Mouse (Mus musculus) megakaryocyte, embryonic 14.5 days (primary cell): ENCODE data around the gene Ddx41. TPM values are rescaled to one million over a fixed set of nuclear protein-coding genes. Genes with fewer than 3 reads are reported as not detected.

ENCODE experiments used
- H3K27me3 ChIP-seq: replicated peaks from 2 replicates; pipeline ENCODE3; 2012; ENCODE audit warnings: inconsistent platforms
- H3K36me3 ChIP-seq: replicated peaks from 2 replicates; pipeline ENCODE3; 2012; ENCODE audit warnings: low read length, inconsistent platforms, mixed read lengths
- H3K4me1 ChIP-seq: 2 replicates; pipeline ENCODE4 v1.6.1; 2012; ENCODE audit warnings: inconsistent platforms
- H3K4me3 ChIP-seq: replicated peaks from 2 replicates; pipeline ENCODE3; 2012; ENCODE audit warnings: moderate library complexity, mild to moderate bottlenecking, inconsistent platforms
- H3K9me3 ChIP-seq: 2 replicates; pipeline ENCODE4 v1.6.1; 2012; ENCODE audit warnings: inconsistent platforms
- FLI1 ChIP-seq: IDR thresholded peaks from 2 replicates; pipeline ENCODE4 v1.6.1; 2012; ENCODE audit warnings: low read length, inconsistent platforms, mixed read lengths
- GATA1 ChIP-seq: IDR thresholded peaks from 3 replicates; pipeline ENCODE4 v1.6.1; 2012; ENCODE audit warnings: mixed read lengths, low read length, inconsistent platforms, borderline replicate concordance
- polyA plus RNA-seq: library from polyadenylated mRNA; stranded (reverse); fragments of >175 nt; gene quantifications from 2 replicates; pipeline ENCODE4 v1.2.3, GENCODE M21; 2012; ENCODE audit warnings: low replicate concordance; ENCODE audit not compliant: insufficient read depth

Gene Ddx41
- polyA plus RNA-seq, 1 experiment, result 49.7 TPM

GRCm38 (mm10) chr13:55482542-55482941 is 53.9 kb downstream of the Ddx41 start:
- H3K4me3 ChIP-seq, result no peak overlapping the region
- peaks cover 61% of the 10 kb centered on the region for H3K4me1 ChIP-seq
- H3K9me3 ChIP-seq, result peaks cover 5% of the 10 kb centered on the region
- no peak for TF ChIP-seq FLI1
- TF ChIP-seq GATA1, result no peak
- H3K27me3 ChIP-seq, result peaks cover 76% of the 10 kb centered on the region
- no peaks in the 10 kb centered on the region for H3K36me3 ChIP-seq

Other genes starting within 250 kb of the Ddx41 start
- 484 and 629 TPM in 2 replicates for gene Prelid1, start 216.2 kb downstream of the Ddx41 start, polyA plus RNA-seq
- gene Rab24, start 214.7 kb downstream of the Ddx41 start, polyA plus RNA-seq, result 23.5 and 94.6 TPM in 2 replicates
- 5.7 TPM in 1 of 2 replicates, not detected in the other for gene Mxd3, start 206.8 kb downstream of the Ddx41 start, polyA plus RNA-seq
- 59.9 and 62.1 TPM in 2 replicates for gene Lman2, start 173.9 kb downstream of the Ddx41 start, polyA plus RNA-seq
- 6.2 and 8.4 TPM in 2 replicates for gene Rgs14, start 166.9 kb downstream of the Ddx41 start, polyA plus RNA-seq
- not detected in 2 replicates for gene Slc34a1, start 138.5 kb downstream of the Ddx41 start, polyA plus RNA-seq
- gene Pfn3, start 121.4 kb downstream of the Ddx41 start, polyA plus RNA-seq, result not detected in 2 replicates
- gene F12, start 109.9 kb downstream of the Ddx41 start, polyA plus RNA-seq, result 0.54 TPM in 1 of 2 replicates, not detected in the other
- gene Grk6, start 91.6 kb downstream of the Ddx41 start, polyA plus RNA-seq, result 33.8 and 54.2 TPM in 2 replicates
- gene Prr7, start 72.4 kb downstream of the Ddx41 start, polyA plus RNA-seq, result 5.3 and 21.1 TPM in 2 replicates
- 1.8 and 5.0 TPM in 2 replicates for gene Dbn1, start 48.5 kb downstream of the Ddx41 start, polyA plus RNA-seq
- gene Pdlim7, start 23.0 kb downstream of the Ddx41 start, polyA plus RNA-seq, result 681 and 731 TPM in 2 replicates
- gene Dok3, start 7.4 kb downstream of the Ddx41 start, polyA plus RNA-seq, result 35.5 and 98.6 TPM in 2 replicates
- gene Fam193b, start 34.5 kb upstream of the Ddx41 start, polyA plus RNA-seq, result 64.4 and 77.7 TPM in 2 replicates
- gene Tmed9, start 37.1 kb upstream of the Ddx41 start, polyA plus RNA-seq, result 209 and 240 TPM in 2 replicates
- 11.6 and 13.8 TPM in 2 replicates for gene B4galt7, start 63.2 kb upstream of the Ddx41 start, polyA plus RNA-seq
- 12.6 and 59.7 TPM in 2 replicates for gene Caml, start 86.3 kb upstream of the Ddx41 start, polyA plus RNA-seq
- 5.4 and 12.8 TPM in 2 replicates for gene Ddx46, start 98.4 kb upstream of the Ddx41 start, polyA plus RNA-seq
- gene B230219D22Rik, start 156.5 kb upstream of the Ddx41 start, polyA plus RNA-seq, result 1.5 and 4.6 TPM in 2 replicates
- gene Txndc15, start 178.0 kb upstream of the Ddx41 start, polyA plus RNA-seq, result 7.6 and 23.2 TPM in 2 replicates
- gene Pcbd2, start 190.7 kb upstream of the Ddx41 start, polyA plus RNA-seq, result 22.4 and 78.2 TPM in 2 replicates
- not detected in 2 replicates for gene Catsper3, start 247.9 kb upstream of the Ddx41 start, polyA plus RNA-seq